Mouse (Mus musculus) heart, postnatal 0 days (tissue): ENCODE results near the gene Foxp1.

Experiments used
- CTCF ChIP-seq: IDR thresholded peaks from 2 replicates; pipeline ENCODE4 v1.5.1; 2016; ENCODE audit warnings: antibody characterized with exemption, control low read depth, low read depth
- EP300 ChIP-seq: IDR thresholded peaks from 2 replicates; pipeline ENCODE4 v1.6.1; 2016; ENCODE audit warnings: antibody characterized with exemption, low read depth

DNA sequence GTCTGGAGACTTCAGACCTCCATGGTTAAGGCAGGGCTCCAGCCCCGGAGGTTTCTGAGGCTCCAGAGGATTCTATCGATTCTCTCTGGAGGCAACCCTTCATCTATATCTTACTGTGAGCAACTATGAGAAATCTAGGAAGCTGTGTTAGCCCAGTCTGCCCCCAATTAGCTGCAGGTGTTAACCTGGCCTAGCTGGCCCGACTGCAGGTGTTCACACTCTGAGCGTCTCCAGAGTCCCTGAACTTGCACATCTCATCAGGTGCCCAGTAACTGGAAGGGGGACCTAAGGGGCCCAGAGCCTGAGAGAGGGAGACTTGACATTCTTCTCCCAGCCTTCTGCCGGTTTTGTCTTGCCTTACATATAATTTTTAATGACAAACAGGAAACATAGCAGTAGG lies 134.5 kb downstream of the Foxp1 start:
- TF ChIP-seq CTCF = no peak
- TF ChIP-seq EP300 = no peak
